Mouse (Mus musculus) fat pad, adult 2 months (tissue): Measurements from ENCODE around the gene Cdc42ep3.

ENCODE experiments used
- DNase-seq: peaks from one replicate; pipeline ENCODE4 v3.0.0-alpha.2; 2011; ENCODE audit warnings: low read depth, low spot score; ENCODE audit errors: extremely low read depth

The Cdc42ep3 gene

GRCm38 (mm10) chr17:79291672-79292071 lies 63.2 kb downstream of the Cdc42ep3 start:
- DNase-seq = no peak

GRCm38 (mm10) chr17:79290697-79291096 lies 64.2 kb downstream of the Cdc42ep3 start:
- DNase-seq = no peak

DNA sequence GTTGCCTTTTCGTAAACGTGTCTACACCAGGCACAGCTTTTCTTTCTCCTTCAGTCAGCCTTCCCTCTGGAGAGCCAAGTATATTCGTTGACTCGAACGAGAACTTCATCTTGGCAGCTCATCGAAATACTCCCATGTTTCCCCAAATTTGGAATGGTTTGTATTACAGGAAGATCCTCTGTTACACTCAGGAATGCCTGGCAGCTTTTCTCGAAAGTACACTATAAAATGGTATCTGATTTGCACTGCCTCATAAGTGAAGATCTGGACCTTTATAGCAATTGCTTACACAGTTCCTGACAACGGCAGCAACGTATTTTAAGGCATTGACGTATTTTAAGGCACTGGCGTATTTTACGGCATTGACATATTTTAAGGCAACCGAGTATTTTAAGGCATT lies 67.6 kb downstream of the Cdc42ep3 start:
- DNase-seq = no peak

- DNase-seq = no peak
Observed at GRCm38 (mm10) chr17:79285030-79285601, 69.8 kb downstream of the Cdc42ep3 start.
